Mouse (Mus musculus) neural tube, embryonic 11.5 days (tissue): ENCODE results near the gene Mst1. TPM values are rescaled to one million over a fixed set of nuclear protein-coding genes. Genes with fewer than 3 reads are reported as not detected.
A peak's percentile ranks its signal among the peaks of the same experiment; 100 is the strongest.

Source experiments
- ATAC-seq: fragments of 200-750 bp; cut with Nextera tagmentation; 2 replicates; pipeline ENCODE4 v1.8.0; 2017; ENCODE audit warnings: moderate number of reproducible peaks, mild to moderate bottlenecking, moderate TSS enrichment, moderate library complexity; ENCODE audit not compliant: insufficient read depth, low FRiP score, low TSS enrichment
- DNase-seq: peaks from one replicate; pipeline ENCODE4 v3.0.0-alpha.2; 2015; ENCODE audit warnings: low spot score
- H3K27ac ChIP-seq: fragments of 300-500 bp; sonication (generic); 2 replicates; pipeline ENCODE4 v1.5.1; 2014; ENCODE audit warnings: low read depth, mild to moderate bottlenecking, low read length
- H3K27me3 ChIP-seq: fragments of 300-500 bp; sonication (generic); 2 replicates; pipeline ENCODE4 v1.6.1; 2014; ENCODE audit warnings: mild to moderate bottlenecking, low read length, mixed read lengths; ENCODE audit not compliant: control insufficient read depth, insufficient read depth
- H3K36me3 ChIP-seq: fragments of 300-500 bp; sonication (generic); 2 replicates; pipeline ENCODE4 v1.6.1; 2014; ENCODE audit warnings: mild to moderate bottlenecking, low read length, moderate library complexity, mixed read lengths; ENCODE audit not compliant: control insufficient read depth, insufficient read depth
- H3K4me1 ChIP-seq: fragments of 300-500 bp; sonication (generic); 2 replicates; pipeline ENCODE4 v1.6.1; 2014; ENCODE audit warnings: low read length, mixed read lengths; ENCODE audit not compliant: control insufficient read depth, insufficient read depth
- H3K4me2 ChIP-seq: fragments of 300-500 bp; sonication (generic); 2 replicates; pipeline ENCODE4 v1.6.1; 2014; ENCODE audit warnings: low read depth, mild to moderate bottlenecking, moderate library complexity
- H3K4me3 ChIP-seq: fragments of 300-500 bp; sonication (generic); 2 replicates; pipeline ENCODE4 v1.5.1; 2014; ENCODE audit warnings: low read depth, low read length
- H3K9ac ChIP-seq: fragments of 300-500 bp; sonication (generic); 2 replicates; pipeline ENCODE4 v1.6.1; 2014; ENCODE audit warnings: mild to moderate bottlenecking, low read length
- H3K9me3 ChIP-seq: fragments of 300-500 bp; sonication (generic); 2 replicates; pipeline ENCODE4 v1.6.1; 2016; ENCODE audit warnings: low read length; ENCODE audit not compliant: control insufficient read depth
- WGBS: fragments of 180-500 bp; shearing (Covaris S2); extraction: QIAGEN DNeasy Blood & Tissue Kit; methylation state at CpG from one replicate; pipeline ENCODE4 v1.1.7; 2014; 5-methylcytosine and 5-hydroxymethylcytosine counted together
- polyA plus RNA-seq: library from polyadenylated mRNA; unstranded; fragments of >200 nt; fragmentation: Nextera tagmentation; extraction: Ambion mirVana; gene quantifications from 2 replicates; pipeline ENCODE4 v1.2.1, GENCODE M21; 2014

Gene Mst1
- polyA plus RNA-seq, 1 experiment from 2014 or later: 1.0 TPM

DNA sequence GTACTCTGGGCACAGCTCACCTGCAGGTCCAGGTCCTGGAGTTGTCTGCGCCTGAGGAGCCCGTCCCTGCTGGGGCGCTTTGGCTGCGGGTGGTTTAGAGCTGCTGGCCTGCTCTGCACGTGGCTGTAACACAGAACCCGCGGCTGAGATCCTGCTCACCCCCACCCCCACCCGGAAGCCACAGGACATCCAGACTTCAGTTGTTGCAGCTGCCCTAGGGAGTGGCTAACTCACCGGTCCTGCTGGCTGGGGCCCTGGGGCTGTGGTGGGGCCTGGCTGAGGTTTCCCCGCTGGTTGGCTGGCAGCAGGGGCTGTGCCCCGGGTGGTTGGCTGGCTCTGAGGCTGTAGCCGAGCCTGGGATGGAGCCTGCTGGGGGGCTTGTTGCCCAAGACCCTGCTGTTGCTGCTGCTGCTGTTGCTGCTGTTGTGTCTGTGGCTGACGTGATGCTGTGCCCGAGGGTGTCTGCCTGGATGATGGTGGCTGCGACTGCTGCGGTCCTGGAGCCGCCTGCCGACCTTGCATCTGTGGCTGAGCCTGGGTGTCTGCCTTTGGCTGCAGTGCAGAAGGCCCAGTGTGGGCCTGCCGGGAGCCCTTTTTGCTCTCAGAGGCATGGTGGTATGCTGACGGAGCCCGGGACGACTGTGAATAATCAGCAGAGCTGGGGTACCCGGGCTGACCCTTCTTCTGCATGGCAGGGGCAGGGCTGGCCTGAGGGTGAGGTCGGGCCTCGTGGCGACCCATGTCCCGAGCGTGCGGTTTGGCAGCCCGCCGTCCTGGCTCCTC lies 24.7 kb downstream of the Mst1 start:
- Histone ChIP-seq H3K27me3 (no peaks in the 10 kb centered on the region), H3K4me2 (peak overlapping the region; percentile 12; the same call in 1 of the 2 replicates), H3K4me3 (no peak overlapping the region), H3K9ac (peak overlapping the region; percentile 11; the same call in 1 of the 2 replicates), H3K36me3 (no peaks in the 10 kb centered on the region), H3K27ac (0 out of 2 replicates have a peak overlapping the region, but pooled peaks have one; percentile 8), H3K4me1 (0 out of 2 replicates have a peak, but pooled peaks cover 5% of the 10 kb centered on the region), H3K9me3 (no peaks in the 10 kb centered on the region)
- 40% methylated on average over 31 of the region's 31 CpGs for WGBS
- DNase-seq (peak; percentile 33), ATAC-seq (no peak)

DNA sequence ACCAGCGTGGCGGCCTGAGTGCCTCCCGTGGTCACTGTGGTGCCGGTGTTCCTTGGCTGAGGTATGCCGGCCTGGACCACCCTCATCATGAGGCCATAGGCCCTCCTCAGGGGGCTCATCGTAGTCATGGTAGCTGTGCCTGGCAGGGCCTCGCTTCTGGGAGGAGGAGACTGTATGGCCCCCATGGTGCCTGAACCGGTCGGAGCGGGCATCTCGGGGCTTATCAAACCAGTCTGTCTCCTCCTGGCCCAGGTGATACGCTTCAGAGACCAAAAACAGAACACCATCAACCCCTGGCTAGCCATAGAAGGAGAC lies 25.3 kb downstream of the Mst1 start:
- peak overlapping the region; percentile 11; the same call in 1 of the 2 replicates for H3K9ac ChIP-seq
- no peak overlapping the region for H3K4me2 ChIP-seq
- ATAC-seq: no peak

DNA sequence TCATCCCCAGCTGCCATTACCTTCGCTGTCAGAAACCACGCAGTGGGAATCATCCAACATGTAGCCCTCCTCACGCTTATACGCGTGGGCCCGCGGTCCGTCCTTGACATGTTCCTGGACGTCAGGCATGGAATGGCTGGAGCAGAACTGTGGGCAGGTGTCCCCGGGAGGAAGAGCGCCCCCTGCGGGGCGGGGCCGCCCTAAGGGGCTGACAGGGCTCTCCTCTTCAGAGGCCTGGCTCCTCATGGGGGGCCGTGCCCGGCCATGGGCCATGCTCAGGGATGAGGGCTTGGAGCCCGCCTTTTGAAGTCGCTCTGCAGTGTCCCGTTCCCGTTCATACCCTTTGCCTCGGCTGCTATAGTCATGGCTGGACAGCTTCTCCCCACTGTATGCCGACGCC lies 25.9 kb downstream of the Mst1 start:
- no peak overlapping the region for H3K27ac ChIP-seq
- no peak overlapping the region for H3K4me2 ChIP-seq
- ATAC-seq (no peak), DNase-seq (no peak)
- H3K9me3 ChIP-seq: no peaks in the 10 kb centered on the region
- no peaks in the 10 kb centered on the region for H3K36me3 ChIP-seq
- WGBS: 87% methylated on average over 23 of the region's 23 CpGs
- no peaks in the 10 kb centered on the region for H3K27me3 ChIP-seq
- H3K4me1 ChIP-seq: 0 out of 2 replicates have a peak, but pooled peaks cover 5% of the 10 kb centered on the region
- no peak overlapping the region for H3K9ac ChIP-seq
- no peak overlapping the region for H3K4me3 ChIP-seq

More for the DNA sequence above, 25.3 kb downstream of the Mst1 start:
- H3K4me3 ChIP-seq: no peak overlapping the region
- H3K27me3 ChIP-seq: no peaks in the 10 kb centered on the region
- H3K36me3 ChIP-seq: no peaks in the 10 kb centered on the region
- no peaks in the 10 kb centered on the region for H3K9me3 ChIP-seq
- H3K4me1 ChIP-seq: 0 out of 2 replicates have a peak, but pooled peaks cover 5% of the 10 kb centered on the region
- H3K27ac ChIP-seq: no peak overlapping the region
- WGBS: 78% methylated on average over 12 of the region's 12 CpGs
- no peak for DNase-seq

DNA sequence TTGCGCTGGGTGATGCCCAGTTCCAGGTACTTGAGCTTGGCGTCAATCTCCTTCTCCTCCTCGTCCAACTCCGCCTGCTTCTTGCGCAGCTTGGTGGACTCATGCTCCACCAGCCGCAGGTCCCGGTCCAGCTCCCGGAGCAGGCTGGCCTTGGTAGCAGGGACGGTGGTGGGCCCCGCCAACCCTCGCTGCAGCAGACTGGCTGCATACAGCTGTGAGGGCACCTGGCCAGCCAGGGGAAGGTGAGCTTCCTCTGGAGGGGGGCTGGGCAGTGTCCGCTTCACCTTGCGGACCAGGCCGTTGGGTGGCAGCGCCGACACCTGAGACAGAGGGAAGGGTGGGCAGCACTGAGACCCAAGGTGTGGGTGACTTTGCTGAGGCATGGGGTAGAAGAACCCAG lies 27.6 kb downstream of the Mst1 start:
- no peaks in the 10 kb centered on the region for H3K9me3 ChIP-seq
- H3K9ac ChIP-seq: no peak overlapping the region
- no peak overlapping the region for H3K4me2 ChIP-seq
- H3K27me3 ChIP-seq: no peaks in the 10 kb centered on the region
- no peak for DNase-seq
- ATAC-seq: no peak
- 90% methylated on average over 16 of the region's 16 CpGs for WGBS
- H3K36me3 ChIP-seq: no peaks in the 10 kb centered on the region
- no peak overlapping the region for H3K4me3 ChIP-seq
- H3K4me1 ChIP-seq: 0 out of 2 replicates have a peak, but pooled peaks cover 5% of the 10 kb centered on the region
- H3K27ac ChIP-seq: no peak overlapping the region

DNA sequence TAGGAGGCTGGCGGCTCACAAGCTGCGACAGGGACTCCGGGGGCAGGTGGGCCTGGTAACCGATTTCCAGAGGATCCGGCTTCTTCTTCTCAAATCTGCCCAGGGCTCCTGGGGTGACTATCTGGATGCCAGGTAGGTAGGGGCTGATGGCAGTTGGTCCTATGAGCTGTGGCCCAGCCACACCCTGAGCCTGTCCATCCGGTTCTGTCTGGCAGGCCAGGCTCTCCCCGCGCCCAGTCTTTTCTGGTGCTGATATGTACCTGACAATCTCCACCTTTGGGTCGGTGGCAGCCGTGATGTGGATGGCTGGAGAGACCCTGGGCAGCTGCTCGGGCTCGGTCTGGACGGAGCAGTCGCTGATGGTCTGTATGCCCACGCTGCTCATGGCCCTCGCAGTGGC lies 29.9 kb downstream of the Mst1 start:
- no peak for ATAC-seq
- no peak overlapping the region for H3K9ac ChIP-seq
- H3K9me3 ChIP-seq: no peaks in the 10 kb centered on the region

DNA sequence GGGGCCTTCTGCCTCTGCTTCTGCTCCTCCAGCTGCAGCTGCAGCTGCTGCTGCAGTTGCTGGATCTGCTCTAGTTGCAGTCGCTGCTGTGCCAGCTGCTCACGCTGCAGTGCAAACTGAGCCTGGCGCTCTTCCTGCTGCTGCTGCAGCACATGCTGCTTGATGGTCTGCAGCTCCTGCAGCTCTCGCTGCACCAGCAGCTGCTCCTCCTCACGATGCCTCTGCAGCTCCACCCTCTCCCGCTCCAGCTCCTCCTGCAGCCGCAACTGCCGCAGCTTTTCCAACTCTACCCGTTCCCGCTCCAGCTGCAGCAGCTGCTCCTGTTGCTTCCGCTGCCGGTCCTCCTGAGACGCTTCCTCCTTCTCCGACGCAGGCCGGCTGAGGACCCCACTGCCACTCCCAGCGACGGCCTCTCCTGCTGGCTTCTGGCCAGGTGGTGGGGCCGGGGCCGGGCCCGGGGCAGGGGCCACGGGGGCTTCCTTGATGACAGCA lies 30.9 kb downstream of the Mst1 start:
- ATAC-seq (no peak), DNase-seq (peak; percentile 34)
- H3K36me3 ChIP-seq: peaks cover 2% of the 10 kb centered on the region; the same call in 1 of the 2 replicates
- WGBS: 8% methylated on average over 22 of the region's 22 CpGs
- peak overlapping the region; percentile 1; the same call in 1 of the 2 replicates for H3K4me3 ChIP-seq
- H3K9me3 ChIP-seq: no peaks in the 10 kb centered on the region
- H3K27me3 ChIP-seq: no peaks in the 10 kb centered on the region
- peak overlapping the region; percentile 23 for H3K4me2 ChIP-seq
- H3K27ac ChIP-seq: no peak overlapping the region
- peak overlapping the region; percentile 32; the same call in 1 of the 2 replicates for H3K9ac ChIP-seq
- no peaks in the 10 kb centered on the region for H3K4me1 ChIP-seq

More for the DNA sequence above, 29.9 kb downstream of the Mst1 start:
- H3K27me3 ChIP-seq: no peaks in the 10 kb centered on the region
- no peak for DNase-seq
- H3K36me3 ChIP-seq: peaks cover 2% of the 10 kb centered on the region; the same call in 1 of the 2 replicates
- H3K4me2 ChIP-seq: no peak overlapping the region
- no peak overlapping the region for H3K4me3 ChIP-seq
- WGBS: 91% methylated on average over 16 of the region's 16 CpGs
- H3K4me1 ChIP-seq: 0 out of 2 replicates have a peak, but pooled peaks cover 2% of the 10 kb centered on the region
- H3K27ac ChIP-seq: no peak overlapping the region

DNA sequence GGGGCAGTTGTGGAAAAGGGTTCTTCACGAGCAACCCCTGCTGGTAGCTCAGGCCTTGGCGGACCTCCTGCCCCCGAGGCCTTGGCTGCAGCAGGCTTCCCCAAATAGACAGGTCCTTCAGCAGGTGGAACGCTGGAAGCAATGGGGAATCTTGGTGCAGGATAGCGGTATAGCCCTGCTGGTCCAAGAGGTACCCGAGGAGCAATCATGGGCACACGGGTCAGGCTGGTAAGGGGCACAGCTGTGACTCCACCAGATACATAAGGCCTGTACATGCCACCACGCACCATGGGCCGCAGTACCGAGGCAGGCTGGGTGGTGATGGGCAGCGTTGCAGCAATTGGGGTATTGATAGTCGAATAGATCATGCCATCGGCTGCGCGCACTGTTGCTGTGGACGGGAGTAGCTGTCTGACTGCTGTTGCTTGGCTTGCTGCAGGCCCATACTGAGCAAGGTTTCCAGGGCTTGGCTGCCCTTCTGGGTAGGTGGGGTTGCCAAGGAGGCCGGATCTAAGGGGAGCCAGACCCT lies 31.4 kb downstream of the Mst1 start:
- ATAC-seq (no peak), DNase-seq (no peak)
- 76% methylated on average over 17 of the region's 17 CpGs for WGBS
- Histone ChIP-seq H3K27ac (no peak overlapping the region), H3K9ac (no peak overlapping the region), H3K4me2 (peak overlapping the region; percentile 23), H3K27me3 (no peaks in the 10 kb centered on the region), H3K9me3 (no peaks in the 10 kb centered on the region), H3K4me1 (no peaks in the 10 kb centered on the region), H3K36me3 (peaks cover 2% of the 10 kb centered on the region; the same call in 1 of the 2 replicates), H3K4me3 (no peak overlapping the region)

DNA sequence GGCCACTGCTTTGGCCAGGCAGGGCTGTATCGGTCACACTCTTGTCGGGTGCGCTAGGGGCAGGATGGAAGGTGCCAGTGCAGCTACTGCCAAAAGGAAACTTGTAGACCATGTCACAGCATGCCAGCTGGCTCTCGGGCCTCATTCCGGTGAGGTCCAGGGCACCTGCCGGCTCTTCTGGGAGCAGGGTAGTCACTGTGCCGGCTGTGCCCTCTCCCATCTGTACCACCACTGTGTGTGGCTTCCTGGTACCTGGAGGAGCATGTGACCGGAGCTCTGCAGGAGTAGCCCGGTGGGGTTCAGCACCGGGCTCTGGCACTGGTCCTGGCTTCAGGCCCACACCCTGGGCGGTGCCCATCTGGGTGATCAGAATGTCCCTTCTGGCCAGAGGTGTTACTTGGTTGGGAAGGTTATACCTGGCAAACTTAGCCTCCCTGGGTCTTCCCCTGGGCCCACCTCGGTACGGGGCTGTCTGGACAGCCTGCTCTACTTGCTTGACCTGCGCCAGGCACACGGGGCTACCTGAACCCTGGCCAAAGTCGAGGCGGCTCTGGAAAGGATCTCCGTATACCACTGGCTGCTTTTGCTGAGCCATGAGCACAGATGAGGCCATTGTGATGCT lies 32.6 kb downstream of the Mst1 start:
- Histone ChIP-seq H3K27me3 (no peaks in the 10 kb centered on the region), H3K4me2 (no peak overlapping the region), H3K27ac (no peak overlapping the region), H3K36me3 (peaks cover 2% of the 10 kb centered on the region; the same call in 1 of the 2 replicates), H3K4me3 (no peak overlapping the region), H3K9me3 (no peaks in the 10 kb centered on the region), H3K9ac (no peak overlapping the region), H3K4me1 (no peaks in the 10 kb centered on the region)
- DNase-seq (no peak), ATAC-seq (no peak)
- 93% methylated on average over 18 of the region's 18 CpGs for WGBS
